Mouse (Mus musculus) heart, adult 2 months (tissue): ENCODE data around the gene Narf. TPM values are rescaled to one million over a fixed set of nuclear protein-coding genes. Genes with fewer than 3 reads are reported as not detected.

Experiments
- DNase-seq, 2 experiments: peaks; one replicate each; pipeline ENCODE4 v3.0.0; 2021
- H3K27ac ChIP-seq: fragments of 200-600 bp; 2 replicates; pipeline ENCODE4 v1.8.1; 2022
- H3K27me3 ChIP-seq: fragments of 200-500 bp; 2 replicates; pipeline ENCODE4 v1.6.1; 2012; ENCODE audit warnings: mild to moderate bottlenecking, low read length, inconsistent platforms, mixed read lengths; ENCODE audit not compliant: control insufficient read depth, insufficient read depth
- H3K36me3 ChIP-seq: fragments of 200-500 bp; 2 replicates; pipeline ENCODE4 v1.6.1; 2012; ENCODE audit warnings: low read length, inconsistent platforms; ENCODE audit not compliant: control insufficient read depth, insufficient read depth
- H3K4me1 ChIP-seq: fragments of 200-500 bp; 2 replicates; pipeline ENCODE4 v1.6.1; 2011; ENCODE audit warnings: low read length; ENCODE audit not compliant: control insufficient read depth, insufficient read depth
- H3K4me3 ChIP-seq: fragments of 200-600 bp; 2 replicates; pipeline ENCODE4 v1.8.1; 2022
- H3K79me2 ChIP-seq: fragments of 200-500 bp; replicated peaks from 2 replicates; pipeline ENCODE4 v1.6.1; 2012; ENCODE audit warnings: mild to moderate bottlenecking, inconsistent platforms, low read length, moderate library complexity, mixed read lengths; ENCODE audit not compliant: control insufficient read depth, insufficient read depth
- H3K9ac ChIP-seq: fragments of 200-500 bp; 2 replicates; pipeline ENCODE4 v1.6.1; 2012; ENCODE audit warnings: low read depth, mild to moderate bottlenecking, control low read depth, inconsistent platforms, low read length, mixed read lengths
- CTCF ChIP-seq: fragments of 200-600 bp; IDR thresholded peaks from 2 replicates; pipeline ENCODE4 v1.8.1; 2022; ENCODE audit warnings: antibody characterized with exemption, mild to moderate bottlenecking, moderate library complexity
- EP300 ChIP-seq: fragments of 200-500 bp; IDR thresholded peaks from 2 replicates; pipeline ENCODE4 v1.6.1; 2011; ENCODE audit warnings: low read depth, low read length, control low read depth; ENCODE audit not compliant: insufficient read depth
- POLR2A ChIP-seq: fragments of 200-500 bp; IDR thresholded peaks from 2 replicates; pipeline ENCODE4 v1.6.1; 2011; ENCODE audit warnings: mild to moderate bottlenecking, low read depth, low read length, control low read depth; ENCODE audit not compliant: insufficient read depth
- WGBS: fragments of 180-500 bp; shearing (Covaris S2); methylation state at CpG from one replicate; pipeline ENCODE4 v1.1.7; 2018; 5-methylcytosine and 5-hydroxymethylcytosine counted together
- intact Hi-C: fragments of 180-260 bp; cut with DNase I; formaldehyde crosslinking; loops from one replicate; pipeline ENCODE4 v1.15.1; 2025
- polyA plus RNA-seq: library from polyadenylated mRNA; depleted of rRNA; stranded (reverse); fragments of >200 nt; gene quantifications from 2 replicates; pipeline ENCODE4 v1.2.3, GENCODE M21; 2012
- total RNA-seq, 2 experiments: library from RNA; stranded (reverse); gene quantifications; 2 replicates each; pipeline ENCODE4 v1.2.3; 2021

Narf gene
- total and polyA plus RNA-seq, 3 experiments = 76.7 to 102 (median 91.4) TPM

GRCm38 (mm10) chr11:121278011-121278410, 41.0 kb downstream of the Narf start:
- no peaks in the 10 kb centered on the region; the same call in 1 of the 2 replicates for H3K36me3 ChIP-seq
- H3K79me2 ChIP-seq = peaks cover 7% of the 10 kb centered on the region
- TF ChIP-seq CTCF (no peak), EP300 (no peak), POLR2A (no peak)
- H3K4me3 ChIP-seq = no peak overlapping the region
- no peak overlapping the region for H3K9ac ChIP-seq
- DNase-seq = no peak
- 84% methylated on average over 3 of the region's 3 CpGs for WGBS
- no peak overlapping the region for H3K27ac ChIP-seq
- peaks cover 11% of the 10 kb centered on the region for H3K4me1 ChIP-seq
- intact Hi-C loops = no loop called here
- no peaks in the 10 kb centered on the region for H3K27me3 ChIP-seq

- H3K27me3 ChIP-seq = no peaks in the 10 kb centered on the region
- H3K79me2 ChIP-seq = peaks cover 1% of the 10 kb centered on the region; the same call in 1 of the 2 replicates
- intact Hi-C loops = no loop called here
- no peak overlapping the region for H3K9ac ChIP-seq
- no peak overlapping the region for H3K27ac ChIP-seq
- TF ChIP-seq EP300 (no peak), POLR2A (no peak), CTCF (no peak)
- no peaks in the 10 kb centered on the region; the same call in 1 of the 2 replicates for H3K36me3 ChIP-seq
- H3K4me3 ChIP-seq = no peak overlapping the region
- 19% methylated on average over 6 of the region's 6 CpGs for WGBS
- peaks cover 12% of the 10 kb centered on the region for H3K4me1 ChIP-seq
- no peak for DNase-seq
Observed at GRCm38 (mm10) chr11:121282911-121283310, 45.9 kb downstream of the Narf start.

- TF ChIP-seq EP300 = no peak
- TF ChIP-seq CTCF = peak; percentile 49
- no peak overlapping the region for H3K27ac ChIP-seq
- no peak for DNase-seq
- no peaks in the 10 kb centered on the region for H3K27me3 ChIP-seq
- H3K4me3 ChIP-seq = no peak overlapping the region
- no peaks in the 10 kb centered on the region; the same call in 1 of the 2 replicates for H3K36me3 ChIP-seq
- 87% methylated on average over 3 of the region's 3 CpGs for WGBS
- no peaks in the 10 kb centered on the region for H3K4me1 ChIP-seq
- intact Hi-C loops = loop anchor here (5.0 kb wide), 1 partner anchor 228 kb away; the partner anchor contains the start of gene Sectm1b
- H3K79me2 ChIP-seq = no peaks in the 10 kb centered on the region
- no peak overlapping the region for H3K9ac ChIP-seq
Observed at GRCm38 (mm10) chr11:121289859-121290258, 52.8 kb downstream of the Narf start.

GRCm38 (mm10) chr11:121294771-121295170, 57.7 kb downstream of the Narf start:
- 91% methylated on average over 5 of the region's 5 CpGs for WGBS
- no peak overlapping the region for H3K27ac ChIP-seq
- DNase-seq = no peak
- intact Hi-C loops = loop anchor here (5.0 kb wide), 1 partner anchor 232 kb away; the partner anchor contains the start of gene Sectm1b
- no peaks in the 10 kb centered on the region for H3K27me3 ChIP-seq
- no peak overlapping the region for H3K4me3 ChIP-seq
- no peaks in the 10 kb centered on the region; the same call in 1 of the 2 replicates for H3K36me3 ChIP-seq
- no peak for TF ChIP-seq POLR2A
- no peaks in the 10 kb centered on the region for H3K79me2 ChIP-seq
- H3K4me1 ChIP-seq = no peaks in the 10 kb centered on the region
- no peak overlapping the region for H3K9ac ChIP-seq

DNA sequence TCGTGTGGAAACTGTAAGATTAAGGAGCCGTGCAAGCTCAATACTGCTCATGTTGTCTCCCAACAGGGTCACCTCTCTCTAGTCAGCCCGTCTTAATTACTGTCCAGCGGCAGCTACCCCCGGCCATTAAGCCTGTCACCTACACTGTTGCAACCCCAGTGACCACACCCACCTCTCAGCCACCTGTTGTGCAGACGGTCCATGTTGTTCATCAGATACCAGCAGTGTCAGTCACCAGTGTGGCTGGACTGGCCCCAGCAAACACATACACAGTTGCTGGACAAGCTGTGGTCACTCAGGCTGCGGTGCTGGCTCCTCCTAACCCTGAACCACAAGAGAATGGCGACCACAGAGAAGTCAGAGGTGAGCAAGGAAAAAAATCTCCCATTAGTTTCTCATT, 61.4 kb downstream of the Narf start:
- no peak overlapping the region for H3K9ac ChIP-seq
- H3K27me3 ChIP-seq = no peaks in the 10 kb centered on the region
- H3K27ac ChIP-seq = no peak overlapping the region
- H3K4me1 ChIP-seq = no peaks in the 10 kb centered on the region
- H3K79me2 ChIP-seq = no peaks in the 10 kb centered on the region; the same call in 1 of the 2 replicates
- intact Hi-C loops = no loop called here
- TF ChIP-seq CTCF = no peak
- TF ChIP-seq EP300 = no peak
- no peak for TF ChIP-seq POLR2A
- H3K4me3 ChIP-seq = no peak overlapping the region
- DNase-seq = no peak
- WGBS = 95% methylated on average over 8 of the region's 8 CpGs
- H3K36me3 ChIP-seq = no peaks in the 10 kb centered on the region

DNA sequence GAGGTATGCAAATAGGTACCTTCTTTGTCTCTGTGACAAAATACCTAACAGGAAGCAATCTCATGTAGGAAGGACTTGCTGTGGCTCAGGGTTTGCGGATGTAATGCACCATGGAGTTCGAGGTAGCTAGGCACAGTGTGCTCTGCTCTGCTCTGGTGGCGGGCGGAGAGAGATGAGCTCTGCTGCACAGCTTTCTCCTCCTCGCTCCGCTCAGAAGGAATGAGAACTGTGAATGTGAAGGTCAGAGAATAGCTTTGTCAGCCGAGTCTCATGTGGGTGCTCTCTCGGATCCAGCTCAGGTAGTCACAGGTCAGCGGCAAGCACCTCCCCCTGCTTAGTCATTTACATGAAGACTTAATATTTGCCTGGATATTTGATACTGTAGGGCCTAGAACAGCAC, 63.2 kb downstream of the Narf start:
- no peaks in the 10 kb centered on the region for H3K27me3 ChIP-seq
- H3K4me1 ChIP-seq = no peaks in the 10 kb centered on the region
- H3K36me3 ChIP-seq = no peaks in the 10 kb centered on the region; the same call in 1 of the 2 replicates
- no peak overlapping the region for H3K4me3 ChIP-seq
- no peaks in the 10 kb centered on the region; the same call in 1 of the 2 replicates for H3K79me2 ChIP-seq
- H3K9ac ChIP-seq = no peak overlapping the region
- no peak for DNase-seq
- 91% methylated on average over 9 of the region's 9 CpGs for WGBS
- no peak overlapping the region for H3K27ac ChIP-seq
- TF ChIP-seq EP300 (no peak), POLR2A (no peak), CTCF (no peak)
- intact Hi-C loops = no loop called here
